Mouse (Mus musculus) G1E (cell line): ENCODE results near the gene Qrfpr.

Source experiments
- CTCF ChIP-seq: IDR thresholded peaks from 2 replicates; pipeline ENCODE4 v1.5.1; 2012; ENCODE audit warnings: low read depth, low read length, inconsistent platforms, mixed read lengths
- GATA1 ChIP-seq: IDR thresholded peaks from 2 replicates; pipeline ENCODE4 v1.6.1; 2012; ENCODE audit warnings: borderline replicate concordance, low read length, inconsistent platforms, mixed read lengths
- GATA2 ChIP-seq: IDR thresholded peaks from 2 replicates; pipeline ENCODE4 v1.6.1; 2012; ENCODE audit warnings: low read depth, low read length, inconsistent platforms, borderline replicate concordance
- POLR2AphosphoS5 ChIP-seq: IDR thresholded peaks from 2 replicates; pipeline ENCODE4 v1.6.1; 2012; ENCODE audit warnings: low read depth, low read length, inconsistent platforms; ENCODE audit not compliant: insufficient replicate concordance
- TAL1 ChIP-seq: conservative IDR thresholded peaks from 2 replicates; pipeline ENCODE4 v1.6.1; 2012; ENCODE audit warnings: low read depth, low read length, inconsistent platforms, mixed read lengths

DNA sequence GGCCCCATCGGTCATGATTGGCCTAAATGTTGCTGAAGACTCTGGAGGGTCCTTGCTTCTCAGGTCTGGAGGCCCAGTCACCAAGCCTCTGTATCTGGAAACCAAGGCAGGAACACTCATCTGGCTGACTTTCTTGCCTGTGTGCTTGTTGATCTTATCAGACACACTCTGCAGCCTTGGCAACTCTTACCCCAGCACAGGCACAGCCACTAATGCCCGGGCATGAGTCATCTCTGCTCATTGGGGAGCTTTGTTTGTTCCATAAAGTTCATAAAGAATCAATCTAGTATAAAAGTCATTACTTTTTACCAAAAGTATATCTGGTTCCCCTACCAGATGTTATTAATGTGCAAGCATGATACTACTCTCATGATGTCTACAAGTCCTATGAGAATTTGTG is 48.4 kb downstream of the Qrfpr start:
- TF ChIP-seq GATA1 (no peak), CTCF (no peak), TAL1 (no peak), POLR2AphosphoS5 (no peak), GATA2 (no peak)
